Mouse (Mus musculus) megakaryocyte-erythroid progenitor cell, adult 5-6 weeks (primary cell): ENCODE results near the gene Sec23a. TPM values are rescaled to one million over a fixed set of nuclear protein-coding genes. Genes with fewer than 3 reads are reported as not detected.
"Not testable (repeated sequence)": the region's sequence is repeated elsewhere in the genome, so short reads cannot be mapped to it uniquely, and the experiment has no call there.

Experiments used
- ATAC-seq: replicated peaks from 2 replicates; pipeline ENCODE4 v1.8.0; 2016; ENCODE audit warnings: mild to moderate bottlenecking, inconsistent platforms; ENCODE audit not compliant: severe bottlenecking, poor library complexity, low FRiP score, low TSS enrichment
- total RNA-seq, 2 experiments: library from RNA; stranded (forward) in 1 of 2; stranded (reverse) in 1 of 2; fragments of 200-1000, 215-1000 nt in 1 of 2; fragments of >200 nt in 1 of 2; fragmentation: Nextera tagmentation in 1 of 2; gene quantifications; 2 replicates each; pipeline ENCODE4 v1.2.3; 2014 to 2017

Gene Sec23a
- total RNA-seq (2014; fragmentation: Nextera tagmentation): 9.8 and 13.1 TPM in 2 replicates
- total RNA-seq (2017): 25.9 and 28.0 TPM in 2 replicates

DNA sequence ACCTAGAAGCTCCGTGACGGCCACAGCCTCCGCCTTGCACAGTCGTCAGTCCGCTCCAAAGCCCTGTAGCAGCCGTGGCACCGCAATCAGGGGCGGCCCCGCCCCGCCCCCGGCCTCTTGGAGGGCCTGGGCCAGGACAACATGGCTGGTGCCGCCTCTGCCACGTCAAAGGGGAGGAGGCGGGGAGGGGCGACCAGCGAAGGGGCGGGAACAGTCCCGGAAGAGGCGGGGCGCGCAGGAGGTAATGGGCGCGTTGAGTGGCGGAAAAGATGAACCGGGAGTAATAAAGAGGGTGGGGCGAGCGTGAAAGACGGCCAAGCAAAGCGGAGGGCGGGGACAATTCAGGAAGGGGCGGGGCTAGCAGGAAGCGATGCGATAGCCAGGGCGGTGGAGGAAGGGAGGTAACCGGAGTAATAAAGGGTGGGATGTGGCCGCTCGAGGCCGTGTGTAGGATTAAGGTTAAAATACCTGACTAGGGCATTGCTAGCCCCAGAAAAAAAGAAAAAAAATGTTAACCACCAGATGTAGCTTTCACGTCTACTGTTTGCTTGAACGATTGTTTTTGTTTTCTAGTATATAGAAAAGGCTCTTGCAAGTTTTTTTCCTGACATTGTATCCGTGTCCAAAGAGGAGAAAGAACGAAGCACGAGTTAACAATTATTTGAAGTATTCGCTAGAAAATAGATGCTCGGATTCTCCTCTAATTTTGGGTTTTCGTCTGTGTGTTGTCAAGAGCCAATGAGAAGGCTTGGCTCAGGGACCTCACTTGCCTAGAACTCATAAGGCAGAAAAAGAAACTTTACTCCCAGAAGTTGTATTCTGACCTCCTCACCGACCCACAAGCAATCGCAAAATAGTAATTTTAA, at the start of gene Sec23a:
Sec23a (minus strand) TSS at position 174 of the 866 bp plus-strand sequence.
- ATAC-seq: peak; percentile 84

DNA sequence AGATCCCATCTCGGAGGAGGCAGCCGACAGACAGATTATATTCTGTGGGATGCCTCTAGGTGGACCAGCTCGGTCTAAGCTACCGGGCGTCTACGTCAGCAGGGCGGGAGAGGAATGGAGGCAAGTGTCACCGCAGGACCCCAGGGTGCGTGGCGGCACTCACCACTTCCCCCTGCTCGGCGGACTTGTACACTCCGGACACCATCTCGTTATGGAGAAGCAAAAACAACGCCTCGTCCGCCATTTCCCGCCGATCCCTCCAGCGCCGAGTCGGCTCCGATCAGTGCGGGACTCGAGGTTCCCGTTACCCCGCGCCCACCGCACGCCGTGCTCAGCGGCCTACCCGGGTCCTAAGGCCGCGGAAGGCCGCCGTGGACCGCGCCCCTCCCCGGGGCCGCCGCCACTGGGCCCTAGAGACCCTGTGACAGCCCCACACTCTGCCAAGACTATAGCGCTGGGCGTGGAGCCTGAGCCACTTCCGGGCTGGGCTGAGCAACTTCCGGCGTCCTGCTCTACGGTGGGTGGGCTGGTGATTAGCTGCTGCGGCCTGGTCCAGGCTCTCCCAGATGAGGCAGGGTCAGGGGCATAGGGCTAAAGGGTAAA, 49.3 kb upstream of the Sec23a start, which contains the start of gene Trappc6b:
Trappc6b (minus strand) TSS at position 480 of the 603 bp plus-strand sequence.
- peak; percentile 90 for ATAC-seq

DNA sequence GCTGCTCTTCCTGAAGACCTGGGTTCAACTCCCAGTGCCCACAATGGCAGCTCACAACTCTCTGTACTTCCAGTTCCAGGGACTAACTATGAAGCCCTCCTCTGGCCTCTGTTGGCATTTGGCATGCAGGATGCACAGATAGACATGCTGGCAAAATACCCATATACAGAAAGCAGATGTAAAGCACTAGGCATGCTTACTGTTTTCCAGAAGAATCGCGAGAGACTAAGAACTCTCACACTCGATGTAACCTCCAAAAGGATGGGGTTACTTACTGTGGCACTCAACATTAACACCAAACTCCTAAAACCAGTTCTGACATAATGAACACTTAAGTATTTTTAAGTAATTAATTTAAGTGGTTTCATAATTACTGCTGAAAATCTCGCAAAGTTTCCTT, 48.5 kb upstream of the Sec23a start:
- ATAC-seq: 0 out of 2 replicates have a peak, but pooled peaks have one; percentile 16

DNA sequence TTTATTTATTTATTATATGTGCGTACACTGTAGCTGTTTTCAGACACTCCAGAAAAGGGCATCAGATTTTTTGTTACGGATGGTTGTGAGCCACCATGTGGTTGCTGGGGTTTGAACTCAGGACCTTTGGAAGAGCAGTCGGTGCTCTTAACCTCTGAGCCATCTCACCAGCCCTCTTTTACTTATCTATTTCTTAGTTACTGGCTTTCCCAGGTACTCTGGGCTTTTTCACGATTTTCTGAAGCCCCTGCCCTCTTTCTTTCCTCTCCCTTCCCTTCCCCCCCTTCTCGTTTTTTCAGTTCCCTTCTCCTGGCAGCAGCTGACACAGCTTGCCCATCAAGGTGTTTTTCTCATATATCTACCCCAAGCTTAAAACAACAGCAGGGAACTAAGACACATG, 46.4 kb upstream of the Sec23a start:
- ATAC-seq: not testable (repeated sequence)

DNA sequence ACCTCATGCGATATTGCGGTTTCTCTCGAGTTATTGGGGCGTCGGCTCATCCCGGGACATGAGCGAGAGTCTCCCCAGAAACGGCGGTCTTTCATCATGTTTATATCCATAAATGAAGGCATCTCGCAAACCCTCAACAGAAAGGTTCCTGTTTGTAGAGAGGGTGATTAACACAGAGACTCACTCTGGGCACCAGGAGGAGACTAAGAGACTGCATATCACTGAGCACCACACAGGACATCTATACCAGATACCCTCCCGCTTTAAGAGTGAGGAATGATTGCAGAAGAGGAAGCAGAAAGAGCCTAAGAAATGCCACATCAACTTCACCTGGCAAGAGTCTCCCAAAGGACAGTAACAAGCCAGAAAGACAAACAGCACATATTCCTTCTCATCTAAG, 44.4 kb upstream of the Sec23a start:
- ATAC-seq: no peak

DNA sequence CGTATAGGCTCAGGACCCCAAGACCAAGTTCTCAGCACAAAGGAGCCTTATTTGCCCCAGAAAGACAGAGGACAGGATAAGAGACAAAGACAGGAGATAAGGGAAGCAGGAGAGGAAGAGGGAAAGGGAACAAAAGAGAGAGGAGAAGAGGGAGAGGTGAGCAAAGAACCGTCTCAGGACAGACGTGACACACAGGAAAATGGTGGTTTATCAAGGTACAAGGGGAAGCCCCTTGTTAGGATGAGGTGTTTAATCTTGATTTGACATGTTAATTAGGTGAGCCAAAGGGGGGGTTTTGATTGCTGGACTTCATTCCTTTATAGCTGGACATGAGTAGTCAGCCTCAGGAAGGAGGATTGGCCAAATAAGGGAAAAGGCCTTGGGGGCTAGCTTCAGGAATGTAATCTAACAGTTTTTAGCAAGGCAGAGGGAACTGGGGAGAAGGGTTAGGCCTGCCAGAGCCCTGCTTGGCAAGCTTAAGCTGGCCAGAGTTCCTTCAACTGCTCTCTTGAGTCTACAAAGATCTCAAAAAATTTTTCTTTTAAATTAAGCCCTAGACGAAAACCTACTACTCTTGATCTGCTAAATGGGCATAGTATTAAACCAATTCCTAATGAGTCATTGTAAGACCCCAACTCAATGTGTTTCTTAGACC, 43.5 kb upstream of the Sec23a start:
- ATAC-seq: no peak

DNA sequence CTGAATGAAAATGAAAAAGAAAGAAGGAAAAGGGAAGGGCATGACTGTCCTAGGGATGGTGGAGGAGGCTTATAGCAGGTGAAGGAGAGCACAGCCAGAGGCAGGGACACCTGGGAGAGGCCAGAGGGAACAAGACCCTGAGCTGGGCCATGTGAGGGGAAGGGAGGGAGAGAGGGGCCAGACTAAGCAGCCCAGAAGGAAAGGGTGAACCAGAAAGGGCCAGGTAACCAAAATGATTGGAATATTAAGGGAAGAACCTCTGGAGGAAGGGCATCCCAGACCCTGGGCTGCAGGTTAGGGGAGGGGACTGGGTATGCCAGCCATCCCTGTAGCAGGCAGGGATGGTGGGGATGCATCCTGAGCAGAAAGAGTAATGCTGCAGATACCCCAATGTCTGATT, 42.2 kb upstream of the Sec23a start:
- ATAC-seq: no peak

DNA sequence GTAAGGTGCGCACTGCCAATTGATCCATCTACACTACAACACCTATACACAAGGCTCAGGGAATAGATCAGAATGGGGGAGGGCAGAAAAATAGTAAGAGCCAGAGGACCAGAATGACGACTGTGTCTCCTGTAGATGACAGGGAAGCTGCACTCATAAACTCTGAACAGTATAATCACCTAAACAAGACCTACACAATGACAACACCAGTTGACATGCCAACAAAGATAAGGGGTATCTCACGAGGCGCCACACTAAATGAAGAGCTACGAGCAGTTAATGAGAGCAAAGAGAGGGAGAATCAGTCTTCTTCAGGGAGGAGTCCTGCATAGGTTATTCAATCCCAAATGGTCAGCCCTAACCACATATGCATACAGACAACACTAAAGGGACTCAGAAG, 41.3 kb upstream of the Sec23a start:
- peak; percentile 95 for ATAC-seq

DNA sequence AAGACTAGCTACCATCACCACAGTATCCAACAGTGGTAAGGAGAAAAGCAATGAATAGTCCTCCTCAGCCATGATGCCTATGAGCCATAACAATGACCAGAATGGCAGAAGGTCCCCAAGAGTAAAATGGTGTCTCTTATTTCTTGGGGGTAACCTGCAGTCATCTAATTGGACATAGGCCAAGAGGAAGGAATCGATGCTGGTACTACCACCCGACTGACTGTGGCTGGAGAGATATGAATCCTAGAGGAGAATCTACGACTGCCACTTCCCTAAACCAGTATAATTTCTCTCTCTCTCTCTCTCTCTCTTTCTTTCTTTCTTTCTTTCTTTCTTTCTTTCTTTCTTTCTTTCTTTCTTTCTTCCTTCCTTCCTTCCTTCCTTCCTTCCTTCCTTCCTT, 40.7 kb upstream of the Sec23a start:
- ATAC-seq: no peak

DNA sequence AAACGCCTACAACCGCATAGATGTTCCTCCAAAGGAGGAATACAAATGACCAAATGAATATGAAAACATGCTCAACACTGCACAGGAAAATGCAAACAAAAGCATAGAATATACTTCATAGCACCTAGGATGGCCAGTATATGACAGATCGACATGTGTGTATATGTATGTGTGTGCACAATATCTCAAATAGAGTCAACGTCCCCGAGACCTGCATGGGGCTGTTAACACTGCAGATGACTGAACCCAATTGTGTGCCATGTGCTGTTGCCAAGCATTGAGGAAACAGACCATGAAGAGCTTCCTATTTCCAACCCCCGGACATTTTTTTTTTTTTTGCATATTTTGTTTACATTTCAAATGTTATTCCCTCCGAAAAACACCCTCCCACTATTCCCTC, 29.0 kb upstream of the Sec23a start:
- peak; percentile 74 for ATAC-seq

DNA sequence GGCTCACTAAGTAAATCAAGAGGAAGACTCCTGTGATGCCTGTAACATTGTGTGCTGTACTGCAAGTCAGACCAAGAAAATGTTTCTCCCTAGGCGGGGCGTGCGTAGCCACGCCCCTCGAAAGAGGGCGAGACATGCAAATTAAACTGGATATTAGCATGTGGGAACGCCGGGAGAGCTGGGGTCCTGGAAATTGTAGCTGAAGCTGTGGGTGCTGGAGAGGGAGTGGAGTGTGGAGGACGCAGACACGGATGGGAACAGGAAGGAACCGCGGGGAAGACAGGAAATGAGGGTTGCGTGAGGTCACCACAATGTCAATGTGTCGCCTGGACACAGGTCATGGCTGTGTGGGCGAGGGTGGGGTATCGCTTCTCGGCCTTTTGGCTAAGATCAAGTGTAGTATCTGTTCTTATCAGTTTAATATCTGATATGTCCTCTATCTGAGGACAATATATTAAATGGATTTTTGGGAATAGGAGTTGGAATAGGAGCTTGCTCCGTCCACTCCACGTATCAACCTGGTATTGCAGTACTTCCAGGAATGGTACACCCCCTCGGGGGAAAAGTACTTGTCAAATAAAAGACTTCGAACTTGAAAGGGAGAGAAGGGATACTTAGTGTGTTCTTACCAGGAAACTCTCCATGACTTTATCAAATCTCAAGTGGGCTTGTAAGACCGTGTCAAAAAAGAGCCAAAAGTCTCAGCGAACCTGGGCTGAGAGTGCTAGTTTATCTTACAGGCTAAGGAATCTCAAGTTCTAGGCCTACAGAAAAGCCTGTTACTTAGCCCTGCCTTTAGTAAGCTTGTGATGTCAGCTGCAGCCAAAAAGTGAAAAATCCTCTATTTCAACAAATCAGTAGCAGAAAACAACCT, 28.4 kb upstream of the Sec23a start:
- peak; percentile 88 for ATAC-seq

DNA sequence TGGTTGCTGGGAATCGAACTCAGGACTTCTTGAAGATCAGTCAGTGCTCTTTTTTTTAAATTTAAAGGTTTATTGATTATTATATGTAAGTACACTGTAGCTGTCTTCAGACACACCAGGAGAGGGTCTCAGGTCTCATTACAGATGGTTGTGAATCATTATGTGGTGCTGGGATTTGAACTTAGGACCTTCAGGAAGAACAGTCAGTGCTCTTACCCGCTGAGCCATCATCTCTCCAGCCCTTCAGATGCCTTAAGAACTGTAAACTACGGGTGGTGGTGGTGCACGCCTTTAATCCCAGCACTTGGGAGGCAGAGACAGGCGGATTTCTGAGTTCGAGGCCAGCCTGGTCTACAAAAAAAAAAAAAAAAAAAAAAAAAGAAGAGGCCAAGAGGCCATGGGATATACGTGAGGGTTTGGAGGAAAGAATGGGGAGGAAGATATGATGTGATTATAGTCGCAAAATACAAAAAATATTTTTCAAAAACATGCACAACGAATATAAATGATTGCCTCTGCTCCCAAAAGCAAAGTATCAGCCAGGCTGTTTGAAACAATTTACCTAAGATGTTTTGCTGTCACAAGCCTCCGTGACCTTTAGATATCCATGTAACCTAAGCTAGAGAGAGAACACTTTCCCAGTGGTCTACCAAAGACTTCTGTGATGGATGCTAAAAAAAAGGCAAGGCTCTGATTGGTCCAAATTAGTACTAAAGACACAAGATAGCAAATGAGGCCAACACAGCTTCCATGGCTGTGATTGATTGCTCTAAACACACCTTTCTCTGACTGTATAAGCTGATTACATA, 27.5 kb upstream of the Sec23a start:
- no peak for ATAC-seq

DNA sequence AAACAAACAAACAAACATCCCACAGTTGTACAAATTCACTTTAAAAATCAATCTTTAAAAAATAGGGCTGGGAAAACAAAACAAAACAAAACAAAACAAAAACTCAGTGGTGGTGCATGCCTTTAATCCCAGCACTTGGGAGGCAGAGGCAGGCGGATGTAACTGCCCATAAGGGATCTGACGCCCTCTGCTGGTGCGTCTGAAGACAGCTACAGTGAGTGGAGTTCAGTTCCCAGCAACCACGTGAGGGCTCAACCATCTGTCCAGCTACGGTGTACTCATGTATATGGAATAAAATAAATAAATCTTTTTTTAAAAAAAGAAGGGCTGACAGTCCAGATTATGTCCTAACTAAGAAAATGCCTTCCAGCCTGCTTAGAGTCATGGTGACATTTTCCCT, 20.3 kb upstream of the Sec23a start:
- 0 out of 2 replicates have a peak, but pooled peaks have one; percentile 65 for ATAC-seq

DNA sequence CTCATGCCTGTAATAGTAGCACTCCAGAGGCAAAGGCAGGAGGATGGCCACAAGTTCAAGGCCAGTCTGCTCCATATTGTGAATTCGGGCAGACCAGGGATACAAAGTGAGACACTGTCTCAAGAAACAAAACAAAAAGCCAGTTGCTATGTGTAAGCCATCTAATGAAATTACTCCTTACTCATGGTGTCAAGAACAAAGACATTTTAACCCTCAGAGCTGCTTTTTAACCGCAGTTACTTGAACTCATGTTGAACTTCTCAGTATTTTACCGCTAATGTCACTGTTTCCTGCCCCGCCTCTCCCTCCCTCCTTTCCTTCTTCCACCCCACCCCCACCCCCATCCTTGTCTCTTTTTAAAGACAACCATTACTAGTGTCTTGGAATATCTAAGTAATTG, 9.5 kb upstream of the Sec23a start:
- no peak for ATAC-seq

DNA sequence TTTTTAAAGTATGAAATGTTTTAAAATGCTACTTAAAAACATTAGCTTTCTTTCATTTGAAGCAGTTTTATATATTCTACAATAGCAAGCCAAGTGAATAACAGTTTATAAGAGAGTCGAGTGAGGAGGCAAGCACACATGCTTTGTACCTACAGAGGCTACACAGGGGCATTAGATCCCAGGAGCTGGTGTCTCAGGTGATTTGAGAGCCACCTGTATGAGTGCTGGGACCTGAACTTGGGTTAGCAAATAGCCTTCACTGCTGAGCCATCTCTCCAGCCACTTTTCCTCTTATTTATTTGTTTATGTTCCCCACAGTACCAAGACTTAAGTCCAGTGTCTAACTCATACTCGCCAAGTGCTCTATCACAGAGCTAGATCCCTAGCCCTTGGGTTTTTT, 8.1 kb upstream of the Sec23a start:
- ATAC-seq: no peak

DNA sequence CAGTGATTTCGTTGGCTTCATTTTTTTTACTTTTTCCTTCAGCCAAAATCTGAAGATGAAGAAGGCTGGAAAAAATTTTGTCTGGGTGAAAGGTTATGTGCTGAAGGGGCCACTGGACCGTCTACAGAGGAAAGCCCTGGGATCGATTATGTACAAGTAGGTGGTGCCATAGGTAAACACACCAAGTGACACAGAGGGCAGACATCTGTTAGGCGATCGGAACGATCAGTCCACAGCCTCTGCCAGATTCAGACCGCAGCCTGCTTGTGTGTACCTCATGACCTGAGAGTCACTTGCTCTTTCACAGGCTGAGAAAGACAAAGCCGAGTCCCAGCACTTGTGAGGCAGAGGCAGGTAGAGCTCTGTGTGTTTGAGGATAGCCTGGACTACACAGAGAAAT, 6.2 kb upstream of the Sec23a start:
- ATAC-seq: no peak

DNA sequence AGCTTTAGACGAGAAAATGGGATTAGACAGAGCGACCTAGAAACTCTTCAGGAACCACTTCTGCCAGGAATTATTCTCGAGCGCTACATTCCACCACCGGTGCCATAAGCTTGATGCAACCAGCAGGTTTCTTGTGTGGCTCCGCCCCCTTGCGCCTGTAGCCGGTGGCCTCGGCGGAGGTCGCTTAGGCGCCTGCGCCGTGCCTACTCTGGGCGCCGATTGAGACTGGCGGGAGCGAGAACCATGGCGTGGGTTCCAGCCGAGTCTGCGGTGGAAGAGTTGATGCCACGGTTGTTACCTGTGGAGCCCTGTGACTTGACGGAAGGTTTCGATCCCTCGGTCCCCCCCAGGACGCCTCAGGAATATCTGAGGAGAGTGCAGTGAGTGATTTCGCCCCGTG, 1.4 kb upstream of the Sec23a start, which contains the start of gene Gemin2:
Gemin2 (plus strand) TSS at position 160 of the 400 bp plus-strand sequence.
- peak; percentile 81 for ATAC-seq

DNA sequence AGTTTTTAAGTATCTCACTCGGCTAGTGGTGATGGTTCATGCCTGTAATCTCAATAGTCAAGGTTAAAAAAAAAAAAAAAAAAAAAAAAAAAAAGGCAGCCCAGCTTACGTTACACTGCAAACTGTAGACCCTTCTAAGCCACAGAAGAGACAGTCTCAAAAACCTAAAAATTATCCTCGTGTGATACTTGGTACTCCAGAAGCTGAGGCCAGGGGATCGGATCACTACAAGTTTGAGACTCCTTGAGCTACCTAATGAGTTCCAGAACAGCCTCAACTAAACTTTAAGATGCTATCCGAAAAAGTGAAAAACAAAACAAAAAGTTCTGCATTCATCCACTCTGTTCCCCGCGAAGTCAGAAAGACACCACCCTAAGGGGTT, 884 bp upstream of the Sec23a start:
- no peak for ATAC-seq
